Mouse (Mus musculus) myocyte (in vitro differentiated cells): ENCODE measurements around the gene Plod2. TPM values are rescaled to one million over a fixed set of nuclear protein-coding genes. Genes with fewer than 3 reads are reported as not detected.
A peak's percentile ranks its signal among the peaks of the same experiment; 100 is the strongest.

Experiments used
- H3K27me3 ChIP-seq: one replicate; pipeline ENCODE4 v1.6.1; 2011; ENCODE audit not compliant: control insufficient read depth, insufficient read depth, insufficient read length
- H3K36me3 ChIP-seq: one replicate; pipeline ENCODE4 v1.6.1; 2011; ENCODE audit not compliant: control insufficient read depth, insufficient read depth
- H3K4me2 ChIP-seq: one replicate; pipeline ENCODE4 v1.6.1; 2011; ENCODE audit warnings: low read depth, control low read depth
- H3K4me3 ChIP-seq: one replicate; pipeline ENCODE4 v1.5.1; 2011; ENCODE audit warnings: mild to moderate bottlenecking, control low read depth, moderate library complexity
- H3K79me2 ChIP-seq: one replicate; pipeline ENCODE4 v1.6.1; 2011; ENCODE audit not compliant: control insufficient read depth, insufficient read depth
- H3ac ChIP-seq: one replicate; pipeline ENCODE4 v1.6.1; 2011; ENCODE audit not compliant: control insufficient read depth, insufficient read length
- CEBPB ChIP-seq: IDR thresholded peaks from 2 replicates; pipeline ENCODE4 v1.6.1; 2011; ENCODE audit warnings: mild to moderate bottlenecking, moderate library complexity; ENCODE audit not compliant: poor library complexity, insufficient read depth, severe bottlenecking
- E2F4 ChIP-seq: IDR thresholded peaks from one replicate; pipeline ENCODE4 v1.6.1; 2011; ENCODE audit warnings: mild to moderate bottlenecking, control low read depth, moderate library complexity; ENCODE audit not compliant: insufficient read depth
- MAX ChIP-seq: IDR thresholded peaks from one replicate; pipeline ENCODE4 v1.6.1; 2011; ENCODE audit warnings: low read depth, mild to moderate bottlenecking, control low read depth
- MYOD1 ChIP-seq, 3 experiments: IDR thresholded peaks; one replicate each; pipeline ENCODE4 v1.6.1; 2011; ENCODE audit warnings: control low read depth in 2 of 3, low read depth in 2 of 3, mild to moderate bottlenecking in 2 of 3, moderate library complexity in 1 of 3; ENCODE audit not compliant: insufficient read length in 2 of 3, control insufficient read depth in 1 of 3
- MYOG ChIP-seq, 3 experiments: IDR thresholded peaks; one replicate each; pipeline ENCODE4 v1.6.1; 2011; ENCODE audit warnings: control low read depth in 2 of 3, low read depth in 2 of 3, mild to moderate bottlenecking in 2 of 3; ENCODE audit not compliant: insufficient read length in 2 of 3, control insufficient read depth in 1 of 3, insufficient read depth in 1 of 3
- POLR2A ChIP-seq: IDR thresholded peaks from one replicate; pipeline ENCODE4 v1.6.1; 2011; ENCODE audit warnings: low read depth, mild to moderate bottlenecking, control low read depth, moderate library complexity; ENCODE audit not compliant: insufficient read length
- POLR2AphosphoS2 ChIP-seq: IDR thresholded peaks from one replicate; pipeline ENCODE4 v1.6.1; 2011; ENCODE audit warnings: low read depth, control low read depth; ENCODE audit not compliant: insufficient read length
- REST ChIP-seq: IDR thresholded peaks from one replicate; pipeline ENCODE4 v1.6.1; 2011; ENCODE audit warnings: mild to moderate bottlenecking, control low read depth, moderate library complexity; ENCODE audit not compliant: insufficient read depth, insufficient read length
- SRF ChIP-seq: IDR thresholded peaks from one replicate; pipeline ENCODE4 v1.6.1; 2011; ENCODE audit warnings: low read depth; ENCODE audit not compliant: control insufficient read depth, insufficient read length
- TCF12 ChIP-seq: IDR thresholded peaks from one replicate; pipeline ENCODE4 v1.6.1; 2011; ENCODE audit warnings: mild to moderate bottlenecking, control low read depth; ENCODE audit not compliant: poor library complexity, insufficient read depth, severe bottlenecking
- TCF3 ChIP-seq: IDR thresholded peaks from one replicate; pipeline ENCODE4 v1.6.1; 2011; ENCODE audit warnings: low read depth, control low read depth; ENCODE audit not compliant: insufficient read length
- USF1 ChIP-seq: IDR thresholded peaks from one replicate; pipeline ENCODE4 v1.6.1; 2011; ENCODE audit warnings: low read depth, mild to moderate bottlenecking, control low read depth, moderate library complexity
- polyA plus RNA-seq: library from polyadenylated mRNA; unstranded; fragments of >200 nt; fragmentation: generic; extraction: Trizol; gene quantifications from one replicate; pipeline ENCODE4 v1.2.1, GENCODE M21; 2012; ENCODE audit warnings: missing spikeins

Gene Plod2
- polyA plus RNA-seq, 1 experiment, result 24.9 TPM

DNA sequence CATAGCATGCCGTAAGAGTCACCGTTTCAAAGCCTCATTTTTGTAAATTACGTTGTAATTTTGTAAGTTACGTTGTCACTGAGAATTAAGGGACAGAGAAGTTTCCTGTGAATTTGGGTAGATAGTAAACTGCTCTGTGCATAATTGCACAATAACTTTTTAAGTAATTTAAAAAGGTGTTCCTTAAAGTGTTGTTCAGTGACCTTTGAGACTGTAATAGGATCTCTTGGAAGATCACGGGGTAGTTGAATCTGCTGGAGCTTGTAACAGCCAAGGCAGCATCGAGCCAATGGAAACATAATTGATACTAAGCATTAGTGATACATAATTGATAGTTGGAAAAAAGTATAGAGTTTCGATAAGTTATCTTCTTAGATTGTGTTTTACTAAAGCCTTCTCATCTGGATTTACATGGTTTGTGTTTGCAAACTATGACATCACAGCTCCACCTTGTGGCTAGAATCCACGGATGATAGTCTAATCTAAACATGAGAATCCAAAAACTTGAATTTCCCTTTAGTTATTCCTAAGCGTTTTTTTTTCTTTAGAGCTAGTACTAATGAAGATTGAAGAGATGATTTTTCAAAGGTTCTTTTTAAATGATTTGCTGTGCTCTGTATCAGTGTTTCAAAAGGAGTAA is 68.7 kb downstream of the Plod2 start:
- Histone ChIP-seq H3K4me3 (no peak overlapping the region), H3K4me2 (no peak overlapping the region), H3K36me3 (peaks cover 12% of the 10 kb centered on the region), H3K27me3 (no peaks in the 10 kb centered on the region), H3ac (no peak overlapping the region), H3K79me2 (no peaks in the 10 kb centered on the region)
- no peak for TF ChIP-seq TCF3
- no peak for TF ChIP-seq E2F4
- no peak for TF ChIP-seq MAX
- TF ChIP-seq POLR2A, result no peak
- no peak for TF ChIP-seq USF1
- no peak for TF ChIP-seq SRF
- TF ChIP-seq MYOG (IDR thresholded peaks at IDR 0.05; ENCODE audit: control insufficient read depth in 1 of 3, insufficient read depth in 1 of 3, insufficient read length in 2 of 3, low read depth in 2 of 3), result no peak
- TF ChIP-seq MYOD1 (IDR thresholded peaks at IDR 0.05; ENCODE audit: control insufficient read depth in 1 of 3, insufficient read length in 2 of 3, low read depth in 2 of 3), result no peak
- TF ChIP-seq CEBPB, result no peak
- no peak for TF ChIP-seq REST
- no peak for TF ChIP-seq TCF12
- TF ChIP-seq POLR2AphosphoS2, result no peak

DNA sequence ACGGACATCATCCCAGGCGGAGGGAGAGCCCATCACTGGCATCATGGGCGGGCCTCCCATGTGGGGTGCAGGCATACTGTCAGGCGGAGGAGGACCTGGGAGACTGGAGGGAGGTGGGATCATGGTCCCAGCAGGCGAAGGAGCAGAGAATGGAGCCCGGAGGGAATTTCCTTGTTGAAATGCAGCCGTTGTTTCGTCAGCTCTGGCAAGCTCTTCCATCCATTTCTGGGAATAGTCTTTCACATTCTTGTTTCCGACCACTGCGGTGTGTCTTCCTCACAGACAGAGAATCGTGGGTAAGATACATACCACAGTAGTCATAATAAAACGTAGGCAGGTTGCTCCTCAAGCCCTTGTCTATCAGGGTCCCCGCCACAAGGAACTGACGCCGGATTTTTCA is 70.6 kb downstream of the Plod2 start:
- H3K27me3 ChIP-seq, result no peaks in the 10 kb centered on the region
- H3ac ChIP-seq, result no peak overlapping the region
- H3K4me3 ChIP-seq, result no peak overlapping the region
- peaks cover under 1% of the 10 kb centered on the region for H3K36me3 ChIP-seq
- H3K4me2 ChIP-seq, result no peak overlapping the region
- TF ChIP-seq REST (no peak), POLR2AphosphoS2 (peak; percentile 13), E2F4 (no peak)
- H3K79me2 ChIP-seq, result no peaks in the 10 kb centered on the region

DNA sequence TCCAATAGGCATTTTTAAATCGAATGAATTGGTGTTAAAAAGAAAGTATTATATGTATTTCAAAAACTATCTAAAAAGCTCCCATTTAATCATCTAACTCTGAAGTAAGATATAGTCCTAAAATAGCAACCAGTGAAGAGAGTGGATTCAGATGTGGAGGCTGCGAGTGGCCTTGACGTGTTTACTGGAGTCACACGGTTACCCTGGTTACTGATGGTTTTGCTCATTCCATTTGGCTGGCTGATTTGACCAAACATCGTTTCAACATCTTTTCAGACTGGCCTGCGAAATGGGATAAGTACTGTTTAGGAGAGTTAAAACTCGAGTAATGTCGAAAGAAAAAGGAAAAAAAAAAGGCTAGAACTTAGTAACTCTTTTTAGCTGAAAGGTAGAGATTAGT is 71.2 kb downstream of the Plod2 start:
- Histone ChIP-seq H3K36me3 (no peaks in the 10 kb centered on the region), H3K79me2 (no peaks in the 10 kb centered on the region), H3ac (no peak overlapping the region), H3K27me3 (no peaks in the 10 kb centered on the region), H3K4me3 (no peak overlapping the region), H3K4me2 (no peak overlapping the region)
- TF ChIP-seq POLR2AphosphoS2, result no peak
- TF ChIP-seq CEBPB, result no peak
- no peak for TF ChIP-seq E2F4
- no peak for TF ChIP-seq MYOG (IDR thresholded peaks at IDR 0.05; ENCODE audit: control insufficient read depth in 1 of 3, insufficient read depth in 1 of 3, insufficient read length in 2 of 3, low read depth in 2 of 3)
- TF ChIP-seq MAX, result no peak
- TF ChIP-seq SRF, result no peak
- no peak for TF ChIP-seq TCF3
- TF ChIP-seq TCF12, result no peak
- TF ChIP-seq REST, result no peak
- no peak for TF ChIP-seq POLR2A
- TF ChIP-seq MYOD1 (IDR thresholded peaks at IDR 0.05; ENCODE audit: control insufficient read depth in 1 of 3, insufficient read length in 2 of 3, low read depth in 2 of 3), result no peak
- no peak for TF ChIP-seq USF1

DNA sequence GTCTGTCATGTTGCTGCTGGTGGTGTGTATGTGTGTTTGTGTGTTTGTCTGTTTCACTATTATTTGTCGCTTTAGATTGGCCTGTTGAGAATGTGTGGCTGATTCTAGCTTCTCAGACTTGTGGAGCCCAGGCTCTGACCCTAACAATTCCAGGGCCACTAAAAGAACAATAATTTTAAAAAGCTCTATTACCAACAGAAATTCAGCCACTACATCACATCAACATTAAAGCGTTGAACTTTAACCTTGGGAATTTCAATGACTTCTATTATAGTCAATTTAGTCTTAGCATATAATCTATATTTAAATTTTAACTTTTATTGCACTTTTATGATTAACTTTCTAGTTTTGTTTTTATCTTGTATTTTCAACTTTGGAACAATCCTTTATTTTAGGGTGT is 74.4 kb downstream of the Plod2 start:
- no peak overlapping the region for H3K4me2 ChIP-seq

DNA sequence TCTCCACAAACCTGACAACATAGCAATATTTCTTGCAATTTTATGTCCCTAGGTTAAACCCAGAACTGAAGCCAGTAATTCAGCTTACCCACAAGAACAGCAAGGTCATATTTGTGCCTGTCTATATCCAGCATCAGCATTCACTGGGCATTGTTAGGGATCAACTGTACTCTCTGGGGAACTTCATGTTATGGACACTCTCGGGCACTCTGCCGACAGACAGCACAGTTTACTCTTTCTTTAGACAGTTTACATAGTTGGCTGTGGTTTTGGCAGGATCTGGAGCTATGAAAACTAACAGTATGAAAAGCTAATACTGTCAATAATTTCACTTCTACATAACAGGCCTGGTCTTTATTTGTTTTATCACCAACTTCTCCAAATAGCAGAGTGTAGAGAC is 75.4 kb downstream of the Plod2 start:
- Histone ChIP-seq H3K27me3 (no peaks in the 10 kb centered on the region), H3K4me2 (no peak overlapping the region), H3ac (no peak overlapping the region), H3K79me2 (no peaks in the 10 kb centered on the region), H3K4me3 (no peak overlapping the region), H3K36me3 (no peaks in the 10 kb centered on the region)
- no peak for TF ChIP-seq MYOD1 (IDR thresholded peaks at IDR 0.05; ENCODE audit: control insufficient read depth in 1 of 3, insufficient read length in 2 of 3, low read depth in 2 of 3)
- no peak for TF ChIP-seq E2F4
- no peak for TF ChIP-seq CEBPB
- TF ChIP-seq MAX, result no peak
- TF ChIP-seq TCF12, result no peak
- TF ChIP-seq POLR2A, result no peak

More for the DNA sequence above, 74.4 kb downstream of the Plod2 start:
- no peaks in the 10 kb centered on the region for H3K36me3 ChIP-seq
- no peak overlapping the region for H3ac ChIP-seq
- no peaks in the 10 kb centered on the region for H3K79me2 ChIP-seq
- no peaks in the 10 kb centered on the region for H3K27me3 ChIP-seq
- TF ChIP-seq MYOG (IDR thresholded peaks at IDR 0.05; ENCODE audit: control insufficient read depth in 1 of 3, insufficient read depth in 1 of 3, insufficient read length in 2 of 3, low read depth in 2 of 3), result no peak
- no peak for TF ChIP-seq USF1
- TF ChIP-seq REST, result no peak
- no peak for TF ChIP-seq E2F4
- TF ChIP-seq MAX, result no peak
- no peak for TF ChIP-seq POLR2AphosphoS2
- no peak overlapping the region for H3K4me3 ChIP-seq
